Mouse (Mus musculus): ENCODE results near the gene Cfap221.
A peak's percentile ranks its signal among the peaks of the same experiment; 100 is the strongest.

The Cfap221 gene

DNA sequence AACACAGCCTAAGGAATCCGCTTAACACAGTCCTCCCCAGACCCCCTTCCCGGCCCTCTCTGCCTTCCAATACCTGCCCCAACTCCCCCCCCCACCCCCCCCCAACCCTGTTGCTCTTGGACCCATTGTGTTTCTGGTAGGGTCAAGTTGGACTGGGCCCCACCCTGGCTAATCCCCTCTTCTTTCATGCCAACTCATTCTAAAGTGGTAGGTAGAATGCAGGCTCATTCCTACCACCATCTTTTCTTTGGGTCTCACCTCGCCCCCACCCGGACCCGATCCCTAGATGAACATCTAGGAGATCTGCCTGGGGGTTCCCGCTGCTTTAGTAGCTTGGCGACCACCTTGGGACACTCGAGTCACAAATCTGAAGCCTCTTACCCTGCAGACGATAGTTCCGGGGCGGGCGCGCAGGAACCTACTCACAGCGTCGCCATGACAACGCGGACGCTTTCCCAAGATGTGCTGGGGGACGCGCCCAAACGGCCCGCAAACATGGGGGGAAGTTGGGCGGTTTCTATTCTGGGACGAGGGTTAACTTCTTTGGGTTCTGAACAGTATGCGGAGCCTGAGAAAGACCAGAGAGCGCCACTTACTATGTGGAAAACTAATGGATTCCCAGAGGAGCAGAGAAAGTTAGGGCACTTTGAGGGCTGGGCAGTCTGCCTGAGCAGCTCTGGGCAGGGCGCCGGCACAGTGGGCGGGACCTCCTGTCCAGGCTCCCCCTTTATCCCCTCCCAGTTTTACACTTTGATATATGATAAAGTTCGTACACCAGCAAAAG is at the start of gene Cfap221:
Gene Cfap221, minus strand, starts transcription at position 437 of the 784 bp plus-strand sequence.
- no peak for DNase-seq

DNA sequence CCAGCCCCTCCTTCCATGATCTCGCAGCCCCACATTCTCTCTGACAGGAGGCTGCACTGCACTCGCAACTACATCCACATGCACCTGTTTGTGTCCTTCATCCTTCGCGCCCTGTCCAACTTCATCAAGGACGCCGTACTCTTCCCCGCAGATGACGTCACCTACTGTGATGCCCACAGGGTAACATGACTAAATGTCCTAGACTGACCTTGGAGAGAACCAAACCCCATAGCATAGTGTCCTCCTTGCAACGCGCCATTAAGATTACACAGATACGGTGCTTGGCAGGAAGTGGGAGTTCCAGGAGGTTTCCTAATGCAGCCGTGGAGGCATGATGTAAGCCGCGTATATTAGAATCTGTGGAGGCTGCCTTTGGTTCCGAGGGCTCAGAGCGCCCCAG is 47.5 kb upstream of the Cfap221 start:
- DNase-seq: no peak

GRCm38 (mm10) chr1:120042421-120042820 is 45.4 kb upstream of the Cfap221 start:
- DNase-seq: no peak

DNA sequence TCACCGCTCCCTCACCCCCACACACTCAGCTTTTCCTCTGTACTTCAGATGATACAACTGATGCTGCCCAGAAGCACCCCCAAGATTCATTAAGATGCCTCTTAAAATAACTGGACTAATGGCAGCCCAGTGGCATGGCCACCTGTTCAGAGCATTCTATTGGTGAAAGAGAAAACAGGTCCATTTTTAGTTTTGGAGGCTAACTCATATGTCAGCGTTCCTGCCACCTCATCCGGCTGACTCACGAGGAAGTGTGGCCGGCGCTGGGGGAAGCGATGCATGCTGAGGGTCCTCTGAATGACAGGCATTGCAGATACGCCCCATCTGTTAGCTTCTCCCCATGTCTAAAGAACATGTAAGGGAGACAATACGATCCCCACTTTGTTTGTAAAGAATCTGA is 41.6 kb upstream of the Cfap221 start:
- no peak for DNase-seq

- no peak for DNase-seq
Observed at GRCm38 (mm10) chr1:120037021-120037683, 40.1 kb upstream of the Cfap221 start.

GRCm38 (mm10) chr1:120035456-120036034 is 38.5 kb upstream of the Cfap221 start:
- DNase-seq: no peak

GRCm38 (mm10) chr1:120034793-120035192 is 37.8 kb upstream of the Cfap221 start:
- DNase-seq: no peak

- no peak for DNase-seq
Observed at GRCm38 (mm10) chr1:120033469-120033854, 36.4 kb upstream of the Cfap221 start.

- DNase-seq: peak; percentile 62
Observed at GRCm38 (mm10) chr1:120032804-120033468, 35.9 kb upstream of the Cfap221 start.

GRCm38 (mm10) chr1:120030474-120030873 is 33.4 kb upstream of the Cfap221 start:
- peak; percentile 82 for DNase-seq

DNA sequence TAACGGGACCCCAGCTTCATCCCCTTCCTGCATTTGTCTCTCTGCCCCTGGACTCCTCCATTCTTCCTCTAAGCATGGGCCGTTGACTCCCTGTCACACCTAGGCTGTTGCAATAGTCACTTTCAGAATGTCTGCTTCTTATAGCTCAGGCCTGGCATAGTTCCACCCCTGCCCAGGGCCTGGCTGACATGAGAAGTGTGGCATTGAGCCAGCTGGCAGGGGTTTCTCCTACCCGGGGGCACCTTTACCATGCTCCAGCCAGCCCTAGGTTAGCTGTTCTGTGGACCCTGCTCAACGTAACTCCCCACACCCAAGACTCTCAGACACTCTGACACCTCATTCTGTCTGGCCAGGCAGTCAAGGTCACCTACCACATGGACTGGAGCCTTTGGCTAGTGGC is 30.7 kb upstream of the Cfap221 start:
- DNase-seq: peak; percentile 51

DNA sequence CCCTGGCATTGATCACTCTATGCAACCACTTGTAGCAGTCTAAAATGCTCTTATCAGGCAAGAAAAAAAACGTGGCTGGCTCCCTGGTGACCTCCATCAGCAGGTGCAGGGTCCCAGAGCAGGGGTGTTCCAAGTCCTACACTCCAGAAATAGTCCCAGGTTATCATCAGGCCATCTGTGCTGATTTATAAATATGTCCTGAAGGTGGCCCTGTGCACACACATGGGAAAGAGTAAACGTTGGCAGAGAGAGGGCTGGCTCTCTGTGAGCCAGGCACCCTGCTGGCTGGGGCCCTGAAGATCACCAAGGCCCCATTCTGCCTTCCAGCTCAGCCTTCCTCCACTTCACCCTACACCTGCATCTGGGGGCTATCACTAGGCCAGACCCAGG is 28.0 kb upstream of the Cfap221 start:
- DNase-seq: peak; percentile 45

- DNase-seq: no peak
Observed at GRCm38 (mm10) chr1:120024331-120025049, 27.5 kb upstream of the Cfap221 start.

DNA sequence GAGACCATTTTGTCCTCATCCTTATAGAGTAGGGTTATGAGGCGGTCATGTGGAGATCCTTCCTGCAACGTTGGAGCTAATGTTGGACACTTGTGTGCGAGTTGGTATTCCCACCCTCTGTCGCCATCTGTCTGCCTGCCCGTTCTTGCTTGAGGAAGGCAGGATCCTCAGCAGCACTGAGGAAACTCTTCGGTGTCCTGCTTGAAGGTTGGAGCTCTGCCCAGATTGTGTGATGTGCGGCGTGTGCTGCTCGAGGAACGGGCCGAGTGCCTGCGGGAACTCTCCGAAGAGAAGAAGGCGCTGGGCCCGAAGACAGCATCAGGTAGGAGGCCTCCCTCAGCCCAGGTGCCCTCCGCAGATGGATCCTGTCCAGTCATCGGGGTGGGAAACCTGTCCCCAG is 24.9 kb upstream of the Cfap221 start:
- peak; percentile 26 for DNase-seq

GRCm38 (mm10) chr1:120020322-120020897 is 23.4 kb upstream of the Cfap221 start:
- DNase-seq: no peak

DNA sequence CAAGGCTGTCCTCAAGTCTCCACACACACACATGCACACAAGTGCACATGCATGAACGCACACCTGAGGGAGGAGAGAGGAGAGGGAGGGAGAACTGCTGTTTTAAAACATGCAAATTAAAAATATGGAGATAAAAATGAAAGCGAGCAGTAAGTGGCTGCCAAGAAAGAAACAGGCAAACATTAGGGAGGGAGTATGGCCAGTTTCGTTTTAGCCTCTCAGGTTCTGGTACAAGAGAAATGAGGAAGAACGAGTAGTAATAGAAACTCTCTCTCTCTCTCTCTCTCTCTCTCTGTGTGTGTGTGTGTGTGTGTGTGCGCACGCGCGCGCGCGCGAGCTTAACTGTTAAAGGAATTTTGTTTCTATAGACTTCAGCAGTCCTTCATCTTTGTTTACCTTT is 22.4 kb upstream of the Cfap221 start:
- DNase-seq: no peak

- DNase-seq: no peak
Observed at GRCm38 (mm10) chr1:120018900-120019299, 21.9 kb upstream of the Cfap221 start.

DNA sequence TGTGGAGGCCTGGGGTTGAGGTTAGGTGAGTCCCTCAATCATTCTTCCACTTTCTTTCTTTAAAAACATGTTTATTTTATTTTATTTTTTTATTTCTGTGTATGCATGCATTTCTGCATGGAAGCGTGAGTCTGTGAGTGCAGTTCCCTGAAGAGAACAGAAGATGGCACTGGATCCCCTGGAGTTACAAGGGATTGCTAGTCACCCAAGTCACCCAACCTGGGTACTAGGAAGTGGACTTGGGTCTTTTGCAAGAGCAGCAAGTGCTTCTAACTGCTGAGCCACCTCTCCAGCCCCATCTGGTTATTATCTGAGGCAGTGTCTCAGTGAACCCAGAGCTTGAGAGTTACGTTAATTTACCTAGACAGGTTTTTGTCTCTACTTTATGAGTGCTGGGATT is 19.2 kb upstream of the Cfap221 start:
- no peak for DNase-seq

DNA sequence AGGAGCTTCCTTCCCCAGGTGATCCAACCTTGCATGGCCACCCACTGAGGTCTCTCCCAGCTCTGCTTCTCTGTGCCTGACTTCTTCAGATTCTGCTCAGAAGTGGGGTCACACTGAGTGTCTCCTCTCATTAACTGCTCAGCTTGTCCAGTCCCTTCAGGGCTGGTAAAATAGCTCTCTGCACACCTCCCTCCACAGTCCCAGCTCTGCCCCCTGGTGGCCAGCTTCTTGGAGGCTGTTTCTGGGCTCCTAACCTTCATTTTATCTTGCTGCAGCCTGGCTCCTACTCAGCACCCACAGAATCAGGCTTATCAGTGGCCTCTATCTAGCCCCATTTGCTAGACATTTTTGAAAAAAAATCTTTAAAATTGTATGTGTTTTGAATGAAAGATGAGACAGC is 16.1 kb upstream of the Cfap221 start:
- DNase-seq: peak; percentile 41

GRCm38 (mm10) chr1:120012638-120013037 is 15.6 kb upstream of the Cfap221 start:
- no peak for DNase-seq

- no peak for DNase-seq
Observed at GRCm38 (mm10) chr1:120007851-120008588, 11.0 kb upstream of the Cfap221 start.

All from cerebellum, adult 9-11 months (tissue).